Mouse (Mus musculus): ENCODE data around the gene Tesk1. TPM values are rescaled to one million over a fixed set of nuclear protein-coding genes. Genes with fewer than 3 reads are reported as not detected.

Tesk1 gene
- 11.0 and 12.4 TPM in 2 replicates for total RNA-seq (2012; rRNA removed)

DNA sequence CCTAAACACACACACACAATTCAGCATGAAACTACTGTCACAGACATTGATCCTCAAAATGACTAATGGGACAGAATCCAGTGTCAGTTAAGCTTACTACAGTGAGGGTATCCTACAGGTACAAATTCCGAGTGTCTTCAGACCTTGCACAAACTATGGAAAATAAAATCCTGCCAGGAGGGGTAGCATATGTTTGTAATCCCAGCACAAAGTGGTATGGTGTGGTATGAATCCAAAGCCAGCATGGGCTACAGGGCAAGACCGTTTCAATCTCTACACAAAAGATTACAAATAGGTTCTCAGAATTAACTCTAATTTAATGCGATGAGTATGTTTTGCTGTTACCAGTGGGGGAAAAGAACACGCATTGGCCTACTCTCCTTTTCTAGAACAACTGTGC, at the start of gene Tesk1:
Gene Tesk1 (plus strand): TSS at position 301 of the 400 bp plus-strand sequence.
- Histone ChIP-seq H3K9me3 (ENCODE audit: control insufficient read depth, insufficient read depth, low read depth, low read length) (no peaks in the 10 kb centered on the region), H3K27ac (ENCODE audit: insufficient read depth, low read depth, low read length, poor library complexity, severe bottlenecking) (peak within 1 kb of the TSS; percentile 55; the same call in 1 of the 2 replicates), H3K4me3 (ENCODE audit: insufficient read depth in 1 of 2, low read depth in 1 of 2, low read length in 2 of 2, poor library complexity in 1 of 2, severe bottlenecking in 1 of 2) (peak within 1 kb of the TSS; percentile 79 to 81), H3K36me3 (ENCODE audit: control insufficient read depth, insufficient read depth, low read length, poor library complexity, severe bottlenecking) (peaks cover 6% of the 10 kb centered on the region; the same call in 1 of the 2 replicates), H3K9ac (ENCODE audit: insufficient read depth, low read depth, low read length, poor library complexity, severe bottlenecking) (peak within 1 kb of the TSS; percentile 72), H3K4me1 (ENCODE audit: control insufficient read depth in 2 of 2, insufficient read depth in 2 of 2, low read length in 2 of 2, poor library complexity in 1 of 2) (peaks cover 0 to 3% of the 10 kb centered on the region in 2 experiments; a peak in 1 of 4 replicates)
- TF ChIP-seq CHD2 (IDR thresholded peaks at IDR 0.05; ENCODE audit: low read depth, low read length) (no peak), HCFC1 (IDR thresholded peaks at IDR 0.05; ENCODE audit: borderline replicate concordance, insufficient read depth, low read length) (no peak), MAFK (IDR thresholded peaks at IDR 0.05; ENCODE audit: insufficient read depth, low read depth, low read length) (no peak), ZNF384 (IDR thresholded peaks at IDR 0.05; ENCODE audit: low read depth, low read length) (no peak), ZC3H11A (IDR thresholded peaks at IDR 0.05; ENCODE audit: borderline replicate concordance, low read depth, low read length) (no peak)
- in situ Hi-C loops (cut with MboI; ENCODE audit: low sequenced_read_pairs in 2 of 2, unreplicated experiment in 2 of 2): no loop called here
- no peak for DNase-seq (ENCODE audit: low read depth, low spot score)

DNA sequence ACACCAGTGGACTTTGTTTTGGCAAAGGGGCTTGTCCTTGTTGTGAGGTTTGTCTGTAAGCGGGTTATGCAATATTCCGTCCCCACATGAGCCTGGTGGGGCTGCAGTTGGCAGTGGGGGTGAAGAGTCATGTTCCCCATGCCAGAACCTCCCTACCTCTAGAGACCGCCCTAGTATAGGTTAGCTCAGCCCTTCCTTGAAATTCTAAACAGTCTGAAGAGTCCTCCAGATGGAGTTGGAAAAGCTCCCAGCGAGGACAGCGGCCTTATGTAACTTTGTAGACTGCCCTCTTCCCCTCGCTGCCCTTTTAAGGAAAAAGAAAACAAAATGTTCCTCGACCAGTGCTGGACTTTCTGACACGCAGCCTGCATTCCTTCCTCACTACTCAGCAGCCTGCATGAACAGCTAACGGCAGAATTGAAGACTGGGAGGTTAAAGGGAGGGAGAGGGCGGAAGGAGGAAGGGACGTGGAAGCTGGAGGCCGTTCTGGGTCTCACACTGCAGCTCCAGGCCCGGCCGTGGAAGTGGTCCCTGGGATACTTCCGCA, 47.3 kb upstream of the Tesk1 start:
- TF ChIP-seq MAFK (IDR thresholded peaks at IDR 0.05; ENCODE audit: insufficient read depth, low read depth, low read length): no peak
- TF ChIP-seq ZNF384 (IDR thresholded peaks at IDR 0.05; ENCODE audit: low read depth, low read length): no peak
- no peak for TF ChIP-seq ZC3H11A (IDR thresholded peaks at IDR 0.05; ENCODE audit: borderline replicate concordance, low read depth, low read length)
- no peak for TF ChIP-seq CHD2 (IDR thresholded peaks at IDR 0.05; ENCODE audit: low read depth, low read length)
- TF ChIP-seq HCFC1 (IDR thresholded peaks at IDR 0.05; ENCODE audit: borderline replicate concordance, insufficient read depth, low read length): no peak
- Histone ChIP-seq H3K9me3 (ENCODE audit: control insufficient read depth, insufficient read depth, low read depth, low read length) (no peaks in the 10 kb centered on the region), H3K36me3 (ENCODE audit: control insufficient read depth, insufficient read depth, low read length, poor library complexity, severe bottlenecking) (no peaks in the 10 kb centered on the region), H3K9ac (ENCODE audit: insufficient read depth, low read depth, low read length, poor library complexity, severe bottlenecking) (no peak overlapping the region), H3K4me1 (ENCODE audit: control insufficient read depth in 2 of 2, insufficient read depth in 2 of 2, low read length in 2 of 2, poor library complexity in 1 of 2) (peaks cover 0 to 16% of the 10 kb centered on the region in 2 experiments; a peak in 1 of 4 replicates), H3K27ac (ENCODE audit: insufficient read depth, low read depth, low read length, poor library complexity, severe bottlenecking) (no peak overlapping the region), H3K4me3 (ENCODE audit: insufficient read depth in 1 of 2, low read depth in 1 of 2, low read length in 2 of 2, poor library complexity in 1 of 2, severe bottlenecking in 1 of 2) (no peak overlapping the region)
- DNase-seq (ENCODE audit: low read depth, low spot score): no peak
- in situ Hi-C loops (cut with MboI; ENCODE audit: low sequenced_read_pairs in 2 of 2, unreplicated experiment in 2 of 2): no loop called here

DNA sequence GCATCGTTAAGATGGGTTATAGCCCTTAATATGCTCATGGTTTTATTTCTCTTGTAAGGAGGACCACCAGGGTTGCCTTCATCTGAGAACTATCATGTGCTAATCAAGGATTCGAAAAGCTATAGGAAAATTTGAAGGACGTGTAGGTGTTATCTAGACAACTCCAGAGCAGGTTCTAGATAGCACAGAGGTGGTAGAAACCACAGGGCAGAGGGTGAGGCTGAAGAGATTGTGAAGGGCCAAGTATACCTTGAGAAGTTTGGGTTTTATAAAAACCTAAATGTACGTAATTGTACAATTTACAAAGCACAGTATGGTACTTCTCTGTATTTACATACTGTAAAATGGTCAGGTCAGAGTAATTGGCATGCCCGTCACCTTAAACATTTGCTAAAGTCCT, 46.6 kb upstream of the Tesk1 start:
- no peak for DNase-seq (ENCODE audit: low read depth, low spot score)
- peaks cover 2 to 14% of the 10 kb centered on the region in 2 experiments; a peak in 2 of 4 replicates for H3K4me1 ChIP-seq (ENCODE audit: control insufficient read depth in 2 of 2, insufficient read depth in 2 of 2, low read length in 2 of 2, poor library complexity in 1 of 2)
- no peak for TF ChIP-seq ZNF384 (IDR thresholded peaks at IDR 0.05; ENCODE audit: low read depth, low read length)
- no peak for TF ChIP-seq CHD2 (IDR thresholded peaks at IDR 0.05; ENCODE audit: low read depth, low read length)
- no peak for TF ChIP-seq HCFC1 (IDR thresholded peaks at IDR 0.05; ENCODE audit: borderline replicate concordance, insufficient read depth, low read length)
- TF ChIP-seq MAFK (IDR thresholded peaks at IDR 0.05; ENCODE audit: insufficient read depth, low read depth, low read length): no peak
- no peak for TF ChIP-seq ZC3H11A (IDR thresholded peaks at IDR 0.05; ENCODE audit: borderline replicate concordance, low read depth, low read length)
- no peaks in the 10 kb centered on the region for H3K9me3 ChIP-seq (ENCODE audit: control insufficient read depth, insufficient read depth, low read depth, low read length)
- in situ Hi-C loops (cut with MboI; ENCODE audit: low sequenced_read_pairs in 2 of 2, unreplicated experiment in 2 of 2): no loop called here
- no peaks in the 10 kb centered on the region for H3K36me3 ChIP-seq (ENCODE audit: control insufficient read depth, insufficient read depth, low read length, poor library complexity, severe bottlenecking)
- no peak overlapping the region for H3K27ac ChIP-seq (ENCODE audit: insufficient read depth, low read depth, low read length, poor library complexity, severe bottlenecking)
- H3K9ac ChIP-seq (ENCODE audit: insufficient read depth, low read depth, low read length, poor library complexity, severe bottlenecking): no peak overlapping the region
- no peak overlapping the region for H3K4me3 ChIP-seq (ENCODE audit: insufficient read depth in 1 of 2, low read depth in 1 of 2, low read length in 2 of 2, poor library complexity in 1 of 2, severe bottlenecking in 1 of 2)

DNA sequence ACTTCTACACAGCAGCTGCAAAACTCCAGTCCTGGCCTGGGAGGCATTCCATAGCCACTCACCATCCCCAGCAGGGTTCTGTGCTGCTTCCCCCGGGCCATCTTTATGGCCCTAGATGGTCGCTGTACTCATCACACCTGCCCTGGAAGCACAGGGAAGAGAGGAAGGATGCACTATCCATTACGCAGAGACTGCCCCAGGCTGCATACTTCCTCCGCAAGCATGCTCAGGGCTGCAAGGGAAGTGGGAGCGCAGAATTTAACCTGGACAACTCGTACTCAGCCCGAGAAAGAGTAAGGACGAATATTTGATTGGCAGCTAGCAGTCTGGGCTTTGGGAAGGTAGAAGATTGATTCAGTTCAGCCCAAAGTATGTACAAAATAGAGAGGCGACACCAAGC, 45.9 kb upstream of the Tesk1 start:
- no peak overlapping the region for H3K4me3 ChIP-seq (ENCODE audit: insufficient read depth in 1 of 2, low read depth in 1 of 2, low read length in 2 of 2, poor library complexity in 1 of 2, severe bottlenecking in 1 of 2)
- peaks cover 2 to 14% of the 10 kb centered on the region in 2 experiments; a peak in 2 of 4 replicates for H3K4me1 ChIP-seq (ENCODE audit: control insufficient read depth in 2 of 2, insufficient read depth in 2 of 2, low read length in 2 of 2, poor library complexity in 1 of 2)
- no peak for DNase-seq (ENCODE audit: low read depth, low spot score)
- in situ Hi-C loops (cut with MboI; ENCODE audit: low sequenced_read_pairs in 2 of 2, unreplicated experiment in 2 of 2): no loop called here
- H3K9me3 ChIP-seq (ENCODE audit: control insufficient read depth, insufficient read depth, low read depth, low read length): no peaks in the 10 kb centered on the region
- H3K36me3 ChIP-seq (ENCODE audit: control insufficient read depth, insufficient read depth, low read length, poor library complexity, severe bottlenecking): no peaks in the 10 kb centered on the region
- H3K27ac ChIP-seq (ENCODE audit: insufficient read depth, low read depth, low read length, poor library complexity, severe bottlenecking): no peak overlapping the region
- H3K9ac ChIP-seq (ENCODE audit: insufficient read depth, low read depth, low read length, poor library complexity, severe bottlenecking): no peak overlapping the region
- TF ChIP-seq MAFK (IDR thresholded peaks at IDR 0.05; ENCODE audit: insufficient read depth, low read depth, low read length): no peak

DNA sequence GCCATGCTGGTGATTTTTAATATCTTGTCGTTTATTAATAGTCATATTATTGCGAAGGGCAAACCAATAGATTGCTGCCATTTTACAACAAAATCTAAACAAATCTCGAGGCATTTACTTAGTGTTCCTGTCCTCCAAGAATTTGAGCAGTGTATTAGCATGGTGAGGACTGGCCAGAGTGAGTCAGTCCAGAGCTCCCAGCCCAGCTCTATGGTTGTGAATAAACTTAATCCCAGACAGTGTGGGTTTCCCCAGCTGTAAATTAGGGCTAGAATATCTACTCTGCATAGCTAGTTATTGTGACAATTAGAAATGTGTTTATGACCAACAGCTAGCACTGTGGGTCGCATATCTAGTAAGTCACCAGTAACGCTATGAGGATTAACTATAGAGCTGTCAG, 45.4 kb upstream of the Tesk1 start:
- TF ChIP-seq HCFC1 (IDR thresholded peaks at IDR 0.05; ENCODE audit: borderline replicate concordance, insufficient read depth, low read length) (no peak), ZNF384 (IDR thresholded peaks at IDR 0.05; ENCODE audit: low read depth, low read length) (no peak), CHD2 (IDR thresholded peaks at IDR 0.05; ENCODE audit: low read depth, low read length) (no peak), MAFK (IDR thresholded peaks at IDR 0.05; ENCODE audit: insufficient read depth, low read depth, low read length) (no peak), ZC3H11A (IDR thresholded peaks at IDR 0.05; ENCODE audit: borderline replicate concordance, low read depth, low read length) (no peak)
- Histone ChIP-seq H3K4me3 (ENCODE audit: insufficient read depth in 1 of 2, low read depth in 1 of 2, low read length in 2 of 2, poor library complexity in 1 of 2, severe bottlenecking in 1 of 2) (no peak overlapping the region), H3K36me3 (ENCODE audit: control insufficient read depth, insufficient read depth, low read length, poor library complexity, severe bottlenecking) (no peaks in the 10 kb centered on the region), H3K9ac (ENCODE audit: insufficient read depth, low read depth, low read length, poor library complexity, severe bottlenecking) (no peak overlapping the region), H3K9me3 (ENCODE audit: control insufficient read depth, insufficient read depth, low read depth, low read length) (no peaks in the 10 kb centered on the region), H3K4me1 (ENCODE audit: control insufficient read depth in 2 of 2, insufficient read depth in 2 of 2, low read length in 2 of 2, poor library complexity in 1 of 2) (peaks cover 2 to 17% of the 10 kb centered on the region in 2 experiments; a peak in 3 of 4 replicates), H3K27ac (ENCODE audit: insufficient read depth, low read depth, low read length, poor library complexity, severe bottlenecking) (no peak overlapping the region)
- no peak for DNase-seq (ENCODE audit: low read depth, low spot score)
- in situ Hi-C loops (cut with MboI; ENCODE audit: low sequenced_read_pairs in 2 of 2, unreplicated experiment in 2 of 2): no loop called here

Data from ES-E14 (cell line).